Mouse (Mus musculus): Measurements from ENCODE around the gene Cep152. TPM values are rescaled to one million over a fixed set of nuclear protein-coding genes. Genes with fewer than 3 reads are reported as not detected.

Cep152 gene
- 1.5 and 2.1 TPM in 2 replicates for polyA plus RNA-seq (2012; ENCODE audit: low replicate concordance)

DNA sequence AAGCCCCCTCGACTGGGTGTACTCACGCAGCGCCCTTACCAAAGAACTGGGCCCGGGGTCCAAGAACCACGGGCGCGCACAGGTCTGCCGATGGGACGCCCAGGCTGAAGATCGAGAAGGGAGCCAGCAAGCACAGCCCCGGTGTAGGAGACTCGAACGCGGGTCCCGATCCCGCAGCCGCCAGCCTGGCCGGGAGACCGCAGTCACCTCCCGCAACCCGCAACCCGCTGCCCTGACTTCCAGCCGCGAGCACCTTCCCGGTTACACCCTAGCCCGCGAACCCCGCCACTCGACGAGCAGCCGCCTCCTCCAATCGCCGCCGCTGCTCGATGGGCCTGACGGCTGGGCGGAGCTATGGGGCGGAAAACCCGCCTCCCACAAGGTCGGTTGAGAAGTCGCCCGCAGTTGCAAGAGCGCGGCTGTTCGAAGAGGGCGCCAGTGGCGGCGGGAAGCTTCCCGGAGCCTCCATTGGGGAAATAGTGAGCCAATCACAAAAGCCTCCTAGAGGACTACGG lies at the start of gene Cep152:
Cep152 (minus strand) TSS at position 277 of the 515 bp plus-strand sequence.

DNA sequence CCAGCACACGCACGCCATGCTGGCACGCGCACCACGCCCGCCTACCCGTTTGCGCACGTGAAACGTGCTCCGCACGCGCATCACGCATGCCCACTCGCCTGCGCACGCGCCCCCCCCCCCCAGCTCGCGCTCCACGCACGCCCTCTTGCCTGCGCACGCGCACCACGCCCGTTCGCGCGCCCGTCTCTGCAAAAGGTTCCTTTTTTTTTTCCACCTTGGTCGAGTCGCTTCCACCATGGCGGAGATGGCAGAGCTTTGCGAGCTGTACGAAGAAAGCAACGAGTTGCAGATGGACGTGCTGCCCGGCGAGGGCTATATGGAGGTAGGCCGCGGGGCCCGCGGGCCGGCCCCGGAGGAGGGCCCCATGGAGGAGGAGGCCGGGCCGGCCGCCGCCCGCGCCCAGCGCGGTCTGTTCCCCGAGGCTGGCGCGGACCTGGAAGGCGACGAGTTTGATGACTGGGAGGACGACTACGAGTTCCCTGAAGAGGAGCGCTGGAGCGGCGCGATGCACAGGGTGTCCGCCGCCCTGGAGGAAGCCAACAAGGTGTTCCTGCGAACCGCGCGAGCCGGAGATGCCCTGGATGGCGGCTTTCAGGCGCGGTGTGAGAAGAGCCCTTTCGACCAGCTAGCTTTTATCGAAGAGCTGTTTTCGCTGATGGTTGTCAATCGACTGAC lies 48.2 kb upstream of the Cep152 start, which contains the start of gene Eid1:
Eid1 (plus strand) TSS at position 139 of the 675 bp plus-strand sequence.

Other genes with a start within 250 kb of the Cep152 start
- gene Gm9913, start 120.0 kb downstream of the Cep152 start, polyA plus RNA-seq (2012; ENCODE audit: low replicate concordance) = not detected in 2 replicates
- gene Fbn1, start 117.1 kb downstream of the Cep152 start, polyA plus RNA-seq (2012; ENCODE audit: low replicate concordance) = 0.02 and 0.17 TPM in 2 replicates
- gene Eid1, start 48.0 kb upstream of the Cep152 start, polyA plus RNA-seq (2012; ENCODE audit: low replicate concordance) = 36.8 and 38.5 TPM in 2 replicates
- gene Shc4, start 99.0 kb upstream of the Cep152 start, polyA plus RNA-seq (2012; ENCODE audit: low replicate concordance) = 0.04 and 0.18 TPM in 2 replicates
- gene Secisbp2l, start 157.8 kb upstream of the Cep152 start, polyA plus RNA-seq (2012; ENCODE audit: low replicate concordance) = 13.6 and 15.6 TPM in 2 replicates
- 0.98 and 2.7 TPM in 2 replicates for gene Galk2, start 234.0 kb upstream of the Cep152 start, polyA plus RNA-seq (2012; ENCODE audit: low replicate concordance)
- 0.41 and 6.7 TPM in 2 replicates for gene Cops2, start 234.0 kb upstream of the Cep152 start, polyA plus RNA-seq (2012; ENCODE audit: low replicate concordance)